Mouse (Mus musculus) kidney, adult 2 months (tissue): ENCODE data around the gene Dnajb13.

Experiments
- CTCF ChIP-seq: fragments of 200-500 bp; conservative IDR thresholded peaks from 2 replicates; pipeline ENCODE4 v1.5.1; 2011; ENCODE audit warnings: low read depth, mild to moderate bottlenecking, control low read depth, low read length, moderate library complexity, mixed read lengths; ENCODE audit not compliant: insufficient read depth, insufficient read length
- POLR2A ChIP-seq: fragments of 200-500 bp; IDR thresholded peaks from one replicate; pipeline ENCODE4 v1.6.1; 2011; ENCODE audit warnings: low read depth, low read length, control low read depth

DNA sequence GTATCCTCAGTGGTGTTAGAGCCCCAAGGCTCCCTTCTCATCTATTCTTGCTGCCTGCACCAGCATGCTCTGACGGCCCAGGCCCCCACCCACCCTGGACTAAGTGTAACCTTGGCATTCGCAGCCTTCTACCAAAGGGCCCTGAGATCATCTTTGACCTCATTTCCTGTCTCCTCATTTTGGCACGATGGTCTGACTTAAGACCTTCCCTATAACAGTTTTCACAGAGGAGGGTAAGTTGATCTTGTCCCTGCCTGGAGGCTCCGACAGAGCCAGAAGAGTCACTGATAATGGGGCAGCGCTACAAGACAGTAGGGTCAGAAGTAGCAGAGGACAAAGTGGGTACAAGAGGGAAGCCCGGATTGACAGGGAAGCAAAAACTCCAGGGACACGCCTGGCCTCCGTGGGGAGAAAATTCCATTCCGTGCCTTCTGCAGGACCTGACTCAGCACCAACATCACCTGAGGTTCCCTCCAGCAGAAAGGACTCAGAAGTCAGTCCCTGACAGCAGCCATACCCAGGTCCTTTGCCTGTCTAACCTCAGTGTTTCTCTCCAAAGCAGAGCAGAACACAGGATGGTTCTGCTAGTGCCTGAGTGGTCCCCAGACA, 40.8 kb downstream of the Dnajb13 start:
- TF ChIP-seq POLR2A (no peak), CTCF (no peak)
